8 mouse cellular contexts compared by ENCODE assay signal in the genomic region with DNA sequence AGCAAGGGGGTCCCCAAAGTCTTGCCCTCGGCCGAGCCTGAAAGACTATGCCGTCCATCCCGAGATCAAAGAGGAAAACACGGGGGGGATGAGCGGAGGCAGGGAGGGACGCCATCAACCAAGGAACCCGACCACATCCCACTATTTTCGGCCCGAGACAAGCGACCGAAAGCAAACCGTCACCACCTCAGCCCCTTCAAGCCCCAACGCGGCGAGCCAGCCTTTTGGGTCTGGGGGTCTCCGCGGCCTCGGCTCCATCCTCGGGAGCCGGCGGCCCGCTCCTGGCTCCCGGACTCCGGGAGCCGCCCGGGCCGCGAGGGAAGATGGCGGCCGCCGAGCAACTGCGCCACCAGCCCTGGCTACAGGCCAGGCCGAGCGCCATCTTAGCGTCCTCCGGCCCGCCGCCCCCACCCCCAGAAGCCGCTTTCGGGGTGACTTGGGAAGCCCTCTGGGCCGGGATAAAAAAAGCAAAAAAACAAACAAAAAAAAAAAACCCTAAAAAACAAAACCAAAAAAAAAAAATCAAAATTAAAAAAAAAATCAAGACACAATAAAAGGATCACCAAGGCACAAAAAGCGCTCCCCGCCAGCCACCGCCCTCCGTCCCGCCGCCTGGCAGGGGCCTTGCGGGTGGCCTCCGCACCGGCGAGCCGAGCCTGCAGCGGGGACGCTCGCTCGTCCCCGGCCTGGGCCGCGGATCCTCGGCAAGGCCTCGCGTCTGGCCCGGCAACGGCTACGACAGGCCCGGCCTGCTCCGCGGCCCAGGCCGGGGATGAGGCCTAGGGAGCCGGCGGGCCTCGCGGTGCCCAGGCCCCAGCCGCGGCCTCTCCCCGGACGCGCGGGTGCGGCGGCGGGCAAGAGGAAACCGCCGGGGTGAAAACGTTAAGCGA. TPM values are rescaled to one million over a fixed set of nuclear protein-coding genes. Genes with fewer than 3 reads are reported as not detected.
DNase-seq lines count a peak whose midpoint lies in the region; ATAC-seq lines count a peak whose summit lies in the region.

No protein-coding gene starts in this region.

- H3K9me3 ChIP-seq in midbrain, embryonic 10.5 days (replicated peaks) = no peaks in the 10 kb centered on the region

- under 1% methylated on average over 87 of the region's 87 CpGs for WGBS in midbrain, embryonic 10.5 days

- DNase-seq in ZHBTc4 (ENCODE audit: low read depth, low spot score) = peak; percentile 74
- peak; percentile 72 to 88 for DNase-seq in cerebellum, postnatal 4 days (ENCODE audit: low spot score in 2 of 2)
- peak; percentile 92 for DNase-seq in gastrocnemius, postnatal 10 days
- DNase-seq in left cerebral cortex, postnatal 36 days (ENCODE audit: low spot score in 2 of 2) = peak; percentile 80 to 84
- peak; percentile 73 for DNase-seq in midbrain, embryonic 10.5 days (ENCODE audit: low spot score)
- DNase-seq in right cerebral cortex, postnatal 36 days (ENCODE audit: low spot score in 2 of 2) = peak; percentile 51 to 58
- peak; percentile 79 to 85 for DNase-seq in urinary bladder, postnatal 4 days (ENCODE audit: low spot score in 2 of 2)

- H3K4me3 ChIP-seq in midbrain, embryonic 10.5 days = peak overlapping the region; percentile 96

- no peaks in the 10 kb centered on the region for H3K27me3 ChIP-seq in midbrain, embryonic 10.5 days (ENCODE audit: low read depth, poor library complexity, severe bottlenecking)

- H3K36me3 ChIP-seq in midbrain, embryonic 10.5 days = peaks cover 5% of the 10 kb centered on the region; the same call in 1 of the 2 replicates

- ATAC-seq in inflammation-experienced regulatory T-cells, adult 6 months = peak; percentile 65

- peak overlapping the region; percentile 100 for H3K27ac ChIP-seq in midbrain, embryonic 10.5 days (replicated peaks)

- intact Hi-C loops in left cerebral cortex, postnatal 36 days (cut with DNase I) = loop anchor here (1.0 to 5.0 kb wide), 2 partner anchors 34 to 74 kb away; partner anchors contain the start of genes Rpl7l1 and Tbcc

- peaks cover 36% of the 10 kb centered on the region for H3K4me1 ChIP-seq in midbrain, embryonic 10.5 days

RNA-seq across cellular contexts. Expression of gene Bicral, which starts 1.6 kb away (rescaled TPM):
- 10 to 100 TPM in 1 of 2 experiments, 1 to 10 TPM in 1; 8.7 to 15.1 TPM for total RNA-seq in gastrocnemius, postnatal 10 days (2021)
- 1 to 10 TPM; 7.6 to 9.2 (median 9.1) TPM for polyA plus RNA-seq in inflammation-experienced regulatory T-cells, adult 6 months (2017; shearing (Covaris generic))
- 10 to 100 TPM; 52.7 to 58.5 TPM for total RNA-seq in left cerebral cortex, postnatal 36 days (2021)
- 3.1 and 4.4 TPM in 2 replicates for polyA plus RNA-seq in midbrain, embryonic 10.5 days (2016; fragmentation: Nextera tagmentation; extraction: Ambion mirVana)

RNA-seq across cellular contexts. Expression of gene Tbcc, which starts 33.8 kb away (rescaled TPM):
- 10 to 100 TPM; 15.4 to 17.7 TPM for total RNA-seq in gastrocnemius, postnatal 10 days (2021)
- polyA plus RNA-seq in inflammation-experienced regulatory T-cells, adult 6 months (2017; shearing (Covaris generic)) = 10 to 100 TPM in 1 of 3 experiments, 1 to 10 TPM in 2; 9.6 to 10.5 (median 9.9) TPM
- 10 to 100 TPM; 33.4 to 37.6 TPM for total RNA-seq in left cerebral cortex, postnatal 36 days (2021)
- polyA plus RNA-seq in midbrain, embryonic 10.5 days (2016; fragmentation: Nextera tagmentation; extraction: Ambion mirVana) = 55.9 and 57.7 TPM in 2 replicates

RNA-seq across cellular contexts. Expression of gene Prph2, which starts 53.5 kb away (rescaled TPM):
- total RNA-seq in gastrocnemius, postnatal 10 days (2021) = not detected
- not detected for polyA plus RNA-seq in inflammation-experienced regulatory T-cells, adult 6 months (2017; shearing (Covaris generic))
- not detected for total RNA-seq in left cerebral cortex, postnatal 36 days (2021)
- not detected in 2 replicates for polyA plus RNA-seq in midbrain, embryonic 10.5 days (2016; fragmentation: Nextera tagmentation; extraction: Ambion mirVana)

Comparison
In these comparisons a context has a peak if more than half of its experiments do, and no peak if none do; other contexts are left out.
1. Peak in every context shown above with its lines: DNase-seq, ATAC-seq, H3K4me3 ChIP-seq and H3K27ac ChIP-seq.